Mouse (Mus musculus): ENCODE measurements around the gene C5ar1.

The C5ar1 gene

DNA sequence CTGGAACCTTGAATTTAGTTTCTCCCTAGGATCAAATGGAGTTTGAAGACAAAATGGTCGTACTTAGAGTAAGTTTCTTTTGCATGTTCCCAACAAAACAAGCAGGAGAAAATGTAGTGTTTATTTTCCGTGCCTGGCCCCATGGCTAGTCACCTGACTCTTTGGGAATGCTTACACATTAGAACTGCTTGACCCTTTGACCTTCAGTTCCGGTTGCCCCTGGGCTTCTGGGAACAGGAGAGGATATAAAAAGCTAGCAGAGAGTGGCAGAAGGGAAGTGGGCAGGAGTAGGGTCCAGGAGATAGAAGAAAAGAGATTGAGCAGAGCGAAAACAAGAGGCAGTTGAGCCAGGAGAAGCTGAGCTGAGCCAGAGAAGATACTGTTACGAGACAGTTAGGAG is 29.5 kb downstream of the C5ar1 start:
- no peak for DNase-seq (ENCODE audit: inconsistent ontology term)

DNA sequence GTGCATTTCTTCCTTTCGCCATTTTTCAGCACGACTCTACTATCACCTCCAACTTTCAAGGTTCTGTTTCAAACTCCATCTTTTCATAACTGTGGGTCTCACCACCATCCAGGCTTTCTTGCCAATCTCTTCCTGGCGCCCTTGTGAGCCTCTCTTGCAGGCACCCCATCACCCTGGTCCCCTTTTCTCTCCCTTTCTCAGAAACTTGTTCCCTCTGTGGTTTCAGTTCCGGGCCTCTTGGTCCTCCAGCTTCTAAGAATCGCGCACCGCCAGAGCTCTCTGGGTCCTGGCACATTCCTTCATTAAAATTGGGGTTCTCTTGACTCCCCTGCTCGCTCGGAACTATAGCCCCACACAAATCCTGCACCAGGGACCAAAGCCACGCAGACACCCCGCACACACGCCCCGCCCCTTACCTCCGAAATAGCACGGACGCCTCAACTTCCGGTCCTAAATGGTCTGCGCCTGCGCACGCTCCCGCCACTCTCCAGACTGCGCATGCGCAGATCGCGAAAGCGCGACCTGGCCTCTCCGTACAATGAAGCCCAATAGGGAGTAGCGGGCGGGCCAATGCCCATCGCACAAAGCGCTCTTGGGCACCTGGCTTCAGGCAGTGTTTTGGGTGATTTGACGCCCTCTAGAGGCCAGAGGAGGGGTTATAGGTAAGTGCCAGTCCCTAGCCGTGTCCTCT is 37.6 kb downstream of the C5ar1 start, which contains the start of gene Dhx34:
Dhx34 (minus strand) TSS at position 456 of the 691 bp plus-strand sequence.
- peak; percentile 94 for DNase-seq (ENCODE audit: inconsistent ontology term)

DNA sequence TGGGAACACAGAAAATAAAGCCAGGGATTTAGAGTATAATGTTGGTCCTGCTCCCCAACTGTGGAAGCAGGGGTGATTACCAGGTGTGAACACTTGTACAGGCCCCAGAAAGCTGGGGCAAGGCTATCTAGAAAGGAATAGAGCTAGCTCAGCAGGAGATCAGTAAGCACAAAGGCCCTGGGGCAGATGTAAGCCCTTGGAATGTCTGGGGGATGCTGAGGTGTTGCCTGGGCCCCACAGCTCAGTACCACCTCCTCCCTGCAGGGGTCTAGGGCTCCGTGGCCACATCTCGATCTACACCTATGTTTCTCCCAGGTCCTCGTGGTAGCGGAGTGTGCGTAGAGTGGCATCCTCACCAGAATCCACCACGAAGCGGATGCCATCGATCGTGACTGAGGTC is 45.4 kb downstream of the C5ar1 start:
- DNase-seq (ENCODE audit: inconsistent ontology term) = no peak

DNA sequence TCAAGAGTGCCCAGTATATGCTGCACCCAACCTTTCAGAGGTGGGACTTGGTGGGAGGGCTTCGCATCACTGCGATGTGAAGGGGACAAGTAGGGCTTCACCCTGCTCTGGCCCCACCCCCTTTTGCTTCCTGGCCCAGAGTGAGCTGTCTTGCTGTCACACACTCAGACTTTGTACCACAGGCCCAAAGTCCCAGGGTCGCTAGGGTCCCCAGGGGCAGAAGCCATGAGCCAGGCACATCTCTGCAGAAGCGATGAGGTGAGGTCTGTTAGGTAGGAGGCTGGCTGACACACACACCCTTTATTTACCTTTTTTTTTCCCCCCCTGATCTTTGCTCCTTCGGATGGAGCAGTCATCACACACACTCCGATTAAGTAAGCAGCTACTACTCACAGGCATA is 46.1 kb downstream of the C5ar1 start:
- no peak for DNase-seq (ENCODE audit: inconsistent ontology term)

DNA sequence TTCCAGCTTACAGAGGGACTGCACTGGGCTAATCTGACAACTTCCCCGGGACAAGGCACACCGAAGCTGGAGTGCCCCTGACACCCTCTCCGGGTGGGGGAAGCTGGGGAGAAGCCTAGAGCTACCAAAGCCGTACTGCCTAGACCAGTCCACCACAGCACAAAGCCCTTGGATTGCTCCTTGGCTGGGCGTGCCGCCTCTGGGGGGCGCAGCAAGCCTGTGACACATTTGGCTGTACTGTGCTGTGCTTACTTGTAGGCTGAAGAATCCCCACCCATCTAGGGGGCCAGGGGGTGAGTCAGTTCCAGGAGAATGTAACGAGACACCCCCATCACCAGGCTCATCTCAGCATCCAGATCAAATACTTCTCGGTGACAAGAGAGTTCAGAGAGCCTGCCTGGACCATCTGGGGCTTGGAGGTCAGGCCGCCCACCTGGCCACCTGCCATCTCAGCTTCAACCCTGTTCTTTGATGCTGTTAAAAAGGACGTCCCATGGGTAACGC is 48.4 kb downstream of the C5ar1 start:
- DNase-seq (ENCODE audit: inconsistent ontology term) = peak; percentile 62

DNA sequence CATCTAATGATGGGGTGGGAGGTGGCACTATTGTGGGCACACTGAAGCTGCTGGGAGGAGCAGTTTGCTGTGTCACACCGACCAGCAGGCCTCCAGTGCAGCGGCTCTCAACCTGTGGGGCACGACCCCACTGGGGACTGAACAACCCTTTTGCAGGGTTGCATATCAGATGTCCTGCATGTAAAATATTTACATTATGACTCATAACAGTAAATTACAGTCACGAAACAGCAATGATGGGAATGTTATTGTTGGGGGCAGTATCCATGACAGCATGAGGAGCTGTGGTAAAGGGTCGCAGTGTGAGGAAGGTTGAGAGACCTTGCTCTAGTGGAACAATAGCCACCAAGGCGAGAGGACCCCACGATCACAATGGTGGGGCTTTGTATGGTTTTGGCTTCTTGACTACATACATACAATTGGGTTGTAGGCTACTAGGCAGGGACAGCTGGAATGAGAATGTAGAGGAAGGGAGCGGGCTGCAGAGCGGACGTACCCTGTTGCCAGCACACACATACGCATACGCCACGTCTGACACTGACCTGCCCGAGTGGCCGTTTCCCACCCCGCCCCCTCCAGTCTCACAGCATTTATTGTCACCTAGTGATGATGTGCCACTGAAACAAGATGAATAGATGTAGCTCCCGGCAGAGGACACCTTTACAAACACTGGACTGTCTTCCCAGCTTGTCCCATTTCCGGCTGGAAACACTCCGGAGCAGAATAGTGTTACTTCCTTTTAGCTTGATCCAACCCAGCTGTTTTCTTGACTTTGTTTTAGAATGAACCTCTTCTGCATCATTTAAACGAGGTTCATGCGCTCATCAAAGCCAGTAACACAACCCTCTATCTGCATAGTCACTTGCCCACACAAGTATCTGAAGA is 50.3 kb downstream of the C5ar1 start:
- DNase-seq (ENCODE audit: inconsistent ontology term) = peak; percentile 61

DNA sequence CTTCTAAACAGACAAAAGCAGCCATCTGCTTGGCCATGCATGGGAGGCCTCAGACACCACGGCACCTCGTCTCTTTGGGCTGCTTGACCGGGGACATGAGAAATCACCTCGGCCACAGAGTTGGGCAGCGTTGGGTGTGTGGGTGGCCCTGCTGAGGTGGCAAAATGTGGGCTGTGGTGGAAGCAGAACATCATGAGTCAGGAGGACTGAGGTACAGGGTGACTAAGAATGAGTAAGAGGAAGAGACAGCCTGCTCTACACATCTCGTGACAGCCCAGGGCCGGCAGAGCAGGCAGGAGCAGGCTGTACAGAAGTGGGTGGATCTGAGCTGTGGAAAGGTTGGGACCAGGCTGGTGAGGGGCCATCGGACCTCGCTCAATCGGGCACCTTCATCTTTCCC is 51.8 kb downstream of the C5ar1 start:
- DNase-seq (ENCODE audit: inconsistent ontology term) = peak; percentile 85

DNA sequence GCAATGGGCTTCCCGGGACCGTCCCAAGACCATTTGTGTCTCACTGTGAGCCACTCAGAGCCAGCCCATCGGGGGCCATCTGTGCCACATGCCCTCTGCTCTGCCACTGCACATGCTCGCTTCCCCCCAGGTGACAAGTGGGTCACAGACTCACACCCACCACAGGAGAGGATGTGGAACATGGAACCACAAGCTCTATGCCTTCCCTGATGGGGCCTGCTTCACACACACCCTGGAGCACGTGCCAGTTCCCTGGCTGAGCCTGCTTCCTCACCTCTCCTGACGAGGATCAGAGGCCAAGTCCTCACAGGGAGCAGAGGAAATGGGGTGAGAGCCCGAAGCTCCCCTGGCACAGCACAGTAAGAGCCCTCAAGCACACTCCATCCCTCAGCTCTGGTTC is 52.3 kb downstream of the C5ar1 start:
- no peak for DNase-seq (ENCODE audit: inconsistent ontology term)

DNA sequence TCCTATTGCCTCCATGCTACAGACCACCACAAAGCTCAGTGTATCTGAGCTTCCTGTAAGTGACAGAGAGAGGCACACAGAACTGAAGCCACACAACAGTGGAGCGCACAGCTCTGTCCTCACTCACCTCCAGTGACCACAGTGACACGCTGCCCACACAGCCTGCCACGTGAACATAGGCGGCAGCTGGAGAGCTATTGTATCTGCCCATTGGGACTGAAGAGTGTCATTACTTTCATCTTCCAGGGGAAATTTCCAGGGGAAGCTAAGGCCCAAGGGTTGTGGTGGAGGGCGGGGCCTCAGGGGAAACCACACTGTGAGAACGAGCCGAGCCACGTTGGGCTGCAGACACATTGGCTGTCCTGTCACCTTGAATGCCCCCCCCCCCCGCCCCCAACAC is 54.5 kb downstream of the C5ar1 start:
- no peak for DNase-seq (ENCODE audit: inconsistent ontology term)

DNA sequence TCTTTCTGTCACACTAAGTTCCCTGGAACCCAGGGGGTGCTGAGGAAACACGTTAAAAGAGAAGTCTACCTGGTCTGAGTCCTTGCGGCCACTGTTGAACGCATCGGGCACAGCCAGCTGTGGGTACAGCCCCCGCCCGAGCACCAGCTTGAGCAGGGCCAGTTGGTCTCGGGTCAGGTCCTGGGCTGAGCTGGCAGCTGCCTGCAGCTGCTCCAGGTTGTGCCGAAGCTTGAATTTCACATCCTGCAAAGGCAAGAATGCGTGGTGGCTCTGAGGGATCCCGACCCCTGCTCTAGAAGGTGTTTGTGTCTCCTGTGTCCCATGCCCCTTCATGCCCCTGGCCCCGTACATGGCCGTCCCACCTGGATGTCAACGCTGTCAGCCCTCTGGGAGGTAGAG is 55.8 kb downstream of the C5ar1 start:
- no peak for DNase-seq (ENCODE audit: inconsistent ontology term)

DNA sequence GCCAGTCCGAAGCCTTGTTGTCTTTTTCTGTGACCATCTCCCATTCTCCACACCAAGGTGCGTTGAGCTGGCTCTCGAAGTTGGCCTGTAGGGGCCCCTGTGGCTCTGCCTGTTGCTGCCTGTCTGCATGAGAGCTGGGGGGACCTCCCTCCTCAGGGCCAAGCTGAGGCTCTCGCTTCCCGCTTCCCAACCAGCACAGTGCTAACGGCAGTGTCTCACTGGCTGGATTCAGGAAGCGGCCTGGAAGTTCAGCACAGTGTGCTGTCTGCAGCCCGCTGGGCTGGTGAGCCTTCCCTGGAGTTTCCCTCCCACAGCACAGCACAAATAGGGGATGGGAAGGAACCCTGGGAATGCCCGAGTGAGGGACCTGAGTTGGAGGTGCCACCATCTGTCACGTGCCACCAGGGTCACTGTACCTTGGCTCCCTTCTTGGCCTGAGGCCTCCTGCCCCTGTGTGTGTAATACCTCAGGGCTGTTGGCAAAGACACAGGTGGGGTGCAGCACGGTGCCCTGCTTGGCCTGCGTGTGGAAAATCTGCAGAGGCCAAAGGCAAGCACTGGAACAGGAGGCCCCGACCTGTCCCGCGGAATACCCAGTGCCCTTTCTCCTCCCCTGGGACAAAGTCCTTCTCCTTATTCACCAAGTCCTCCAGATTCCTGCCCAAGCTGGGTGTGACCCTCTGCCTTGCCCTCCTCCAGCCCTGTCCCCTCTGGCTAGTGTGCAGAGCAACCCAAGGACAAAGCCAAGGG is 56.4 kb downstream of the C5ar1 start:
- DNase-seq (ENCODE audit: inconsistent ontology term) = no peak

DNA sequence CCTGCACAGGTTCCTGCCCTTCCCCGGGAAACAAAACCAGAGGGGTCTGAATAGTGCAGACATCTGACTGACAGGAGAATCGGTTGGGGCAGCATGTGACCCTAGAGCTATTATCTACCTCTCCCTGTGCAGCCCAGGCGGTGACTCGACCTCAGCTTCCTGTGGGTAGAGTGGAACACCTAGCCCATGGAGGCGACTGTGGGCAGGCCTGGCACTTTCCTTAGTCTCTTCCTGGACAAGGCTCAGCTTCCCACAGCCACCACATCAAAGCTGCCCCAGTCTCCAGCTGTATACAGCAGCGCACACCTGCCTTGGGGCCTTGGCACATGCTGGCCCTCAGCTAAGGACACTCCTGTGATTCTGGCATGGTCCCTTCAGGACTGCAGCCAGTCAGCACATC is 58.2 kb downstream of the C5ar1 start:
- no peak for DNase-seq (ENCODE audit: inconsistent ontology term)

DNA sequence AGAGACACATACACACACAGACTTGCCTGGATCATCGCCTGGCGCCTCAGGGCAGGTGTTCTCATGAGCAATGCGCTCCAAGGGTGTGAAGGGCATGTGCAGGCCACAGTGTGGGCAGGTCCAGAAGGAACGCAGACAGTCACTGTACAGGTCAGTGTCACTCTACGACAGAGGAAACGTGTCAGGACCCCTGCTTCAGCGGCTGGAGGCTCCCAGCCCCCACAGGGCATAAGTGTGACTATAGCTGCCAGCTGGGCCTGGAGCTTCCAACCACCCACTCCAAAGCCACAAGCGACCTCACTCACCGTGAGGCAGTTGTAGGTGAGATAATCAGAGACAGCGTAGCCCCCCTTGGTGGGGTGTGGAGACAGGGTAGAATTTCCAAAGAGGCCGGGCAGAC is 60.8 kb downstream of the C5ar1 start:
- no peak for DNase-seq (ENCODE audit: inconsistent ontology term)

DNA sequence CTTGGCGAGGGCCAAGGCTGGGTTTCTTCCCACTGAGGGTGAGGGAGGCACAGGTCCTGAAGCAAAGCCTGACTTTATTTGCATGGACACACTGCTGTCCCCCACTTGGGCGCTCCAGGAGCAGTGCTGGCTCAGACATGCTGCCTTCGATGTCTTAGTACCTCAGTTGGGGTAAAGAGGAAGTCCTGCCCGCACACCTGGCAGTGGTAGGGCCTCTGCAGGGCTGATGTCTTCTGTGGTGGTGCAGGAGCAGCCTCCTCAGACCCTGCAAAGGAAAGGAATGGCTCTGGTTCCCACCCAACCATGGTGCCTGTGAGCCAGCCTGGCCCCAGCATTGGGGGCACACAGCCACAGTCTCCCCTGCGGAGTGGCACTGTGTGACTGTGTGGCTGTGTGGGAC is 62.2 kb downstream of the C5ar1 start:
- no peak for DNase-seq (ENCODE audit: inconsistent ontology term)
